Mouse (Mus musculus): ENCODE measurements around the gene Mapk7.

Mapk7 gene

DNA sequence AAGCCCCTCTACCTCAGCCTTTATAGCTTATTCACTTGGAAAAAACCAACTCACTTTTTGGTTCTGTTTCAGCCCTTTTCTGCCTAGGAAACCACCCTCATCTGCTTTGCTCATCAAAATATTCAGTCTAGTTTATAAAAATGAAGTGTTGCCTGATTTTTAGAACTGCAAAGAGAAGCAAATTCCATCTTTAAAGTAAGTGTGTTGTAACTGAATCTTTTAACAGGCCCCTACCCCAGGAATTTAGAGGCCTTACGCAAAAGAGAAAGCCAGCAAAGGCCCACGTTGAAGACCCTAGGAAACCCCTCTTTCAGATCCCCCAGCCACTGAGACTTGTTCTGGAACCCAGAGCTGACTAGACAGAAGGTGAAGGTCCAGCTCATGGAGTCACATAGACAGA is 30.1 kb downstream of the Mapk7 start:
- DNase-seq (ENCODE audit: low spot score) = no peak

- DNase-seq (ENCODE audit: low spot score) = no peak
Observed at GRCm38 (mm10) chr11:61449499-61450292, 44.5 kb downstream of the Mapk7 start.

DNA sequence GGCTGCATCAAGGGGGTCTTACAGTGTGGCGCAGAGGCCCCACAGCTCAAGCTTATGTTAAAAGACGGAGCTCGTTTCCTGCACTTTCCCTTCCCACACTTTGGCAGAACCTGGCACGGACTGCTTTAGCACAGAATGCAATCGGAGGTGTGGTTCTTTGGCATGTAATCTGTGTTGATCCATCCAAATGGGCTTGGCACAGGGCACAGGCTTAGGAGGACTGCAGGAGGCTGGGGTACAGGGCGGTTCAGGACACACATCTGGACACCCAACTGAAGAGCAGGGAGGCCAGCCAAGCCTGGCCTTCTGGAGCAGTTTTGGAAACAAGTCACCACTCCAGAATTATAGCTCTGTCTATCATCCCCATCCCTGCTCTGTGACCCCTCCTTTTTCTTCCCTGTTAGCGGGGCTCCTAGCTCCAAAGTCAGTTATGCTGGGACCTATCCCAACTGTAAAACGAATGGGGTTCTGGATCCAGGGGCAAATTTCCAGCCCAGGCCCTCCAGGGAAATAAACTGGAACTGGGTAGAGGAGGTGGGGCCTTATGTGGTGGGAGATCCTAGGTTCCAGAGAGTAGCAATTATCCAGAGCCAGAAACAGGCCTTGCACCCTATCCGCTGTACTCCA is 45.5 kb downstream of the Mapk7 start:
- DNase-seq (ENCODE audit: low spot score) = no peak

GRCm38 (mm10) chr11:61448041-61448440 is 46.2 kb downstream of the Mapk7 start:
- no peak for DNase-seq (ENCODE audit: low spot score)

DNA sequence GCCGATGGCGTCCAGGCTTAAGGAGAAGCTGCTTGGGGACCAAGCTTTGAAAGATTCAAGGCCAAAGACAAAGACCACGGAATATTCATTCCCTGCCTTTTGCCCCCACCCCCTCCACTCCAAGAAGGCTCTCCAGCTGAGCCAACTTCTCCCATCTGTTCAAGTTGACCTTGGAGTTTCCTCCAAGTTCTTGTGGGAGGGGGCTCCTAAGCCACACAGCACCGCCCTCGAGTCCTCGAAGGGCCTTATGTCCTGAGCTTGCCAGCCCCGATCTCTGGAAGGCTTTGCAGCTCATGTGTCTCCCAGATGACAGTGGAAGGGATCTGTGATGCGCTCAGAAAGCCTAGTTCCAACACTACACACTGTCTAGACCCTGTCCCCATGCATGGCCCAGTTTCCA is 46.9 kb downstream of the Mapk7 start:
- DNase-seq (ENCODE audit: low spot score) = no peak

- DNase-seq (ENCODE audit: low spot score) = no peak
Observed at GRCm38 (mm10) chr11:61443807-61444206, 50.4 kb downstream of the Mapk7 start.

GRCm38 (mm10) chr11:61441670-61442069 is 52.5 kb downstream of the Mapk7 start:
- DNase-seq (ENCODE audit: low spot score) = no peak

- DNase-seq (ENCODE audit: low spot score) = no peak
Observed at GRCm38 (mm10) chr11:61440416-61440815, 53.8 kb downstream of the Mapk7 start.

GRCm38 (mm10) chr11:61439170-61439569 is 55.0 kb downstream of the Mapk7 start:
- DNase-seq (ENCODE audit: low spot score) = no peak
